Mouse (Mus musculus) E14TG2a.4 (cell line): Measurements from ENCODE around the gene Lin52.

ENCODE experiments used
- H3K27me3 ChIP-seq: 2 replicates; pipeline ENCODE4 v1.6.1; 2014; ENCODE audit warnings: low read length, control low read depth; ENCODE audit not compliant: insufficient read depth
- H3K36me3 ChIP-seq: 2 replicates; pipeline ENCODE4 v1.6.1; 2014; ENCODE audit warnings: low read length, control low read depth; ENCODE audit not compliant: insufficient read depth
- H3K4me1 ChIP-seq: replicated peaks from 2 replicates; pipeline ENCODE4 v1.6.1; 2014; ENCODE audit warnings: low read depth, low read length, control low read depth
- H3K4me3 ChIP-seq: replicated peaks from 2 replicates; pipeline ENCODE4 v1.5.1; 2014; ENCODE audit warnings: mild to moderate bottlenecking, low read length
- H3K9me3 ChIP-seq: 2 replicates; pipeline ENCODE4 v1.6.1; 2014; ENCODE audit warnings: low read length, control low read depth
- CTCF ChIP-seq: conservative IDR thresholded peaks from 2 replicates; pipeline ENCODE4 v1.5.1; 2014; ENCODE audit warnings: low read length
- NANOG ChIP-seq: IDR thresholded peaks from 2 replicates; pipeline ENCODE4 v1.6.1; 2014; ENCODE audit warnings: borderline replicate concordance, low read length, mixed read lengths
- POU5F1 ChIP-seq: IDR thresholded peaks from 2 replicates; pipeline ENCODE4 v1.6.1; 2014; ENCODE audit warnings: low read length, borderline replicate concordance

Lin52 gene

GRCm38 (mm10) chr12:84578440-84578770 lies 127.2 kb downstream of the Lin52 start:
- Histone ChIP-seq H3K9me3 (peaks cover 11% of the 10 kb centered on the region; the same call in 1 of the 2 replicates), H3K36me3 (no peaks in the 10 kb centered on the region), H3K4me1 (peaks cover 8% of the 10 kb centered on the region), H3K27me3 (peaks cover 35% of the 10 kb centered on the region), H3K4me3 (no peak overlapping the region)
- TF ChIP-seq NANOG = no peak
- TF ChIP-seq CTCF = 0 out of 2 replicates have a peak, but pooled peaks have one; percentile 0
- no peak for TF ChIP-seq POU5F1

- no peak for TF ChIP-seq POU5F1
- TF ChIP-seq CTCF = peak; percentile 21
- TF ChIP-seq NANOG = no peak
These were observed 130.1 kb downstream of the Lin52 start for GRCm38 (mm10) chr12:84581285-84581684.

GRCm38 (mm10) chr12:84589825-84590761 lies 138.9 kb downstream of the Lin52 start:
- H3K4me3 ChIP-seq = peak overlapping the region; percentile 79
- TF ChIP-seq POU5F1 (no peak), CTCF (peak; percentile 98)
- no peaks in the 10 kb centered on the region for H3K36me3 ChIP-seq
- H3K4me1 ChIP-seq = peaks cover 55% of the 10 kb centered on the region
- no peaks in the 10 kb centered on the region for H3K9me3 ChIP-seq
- peaks cover 38% of the 10 kb centered on the region for H3K27me3 ChIP-seq

More at GRCm38 (mm10) chr12:84581285-84581684, 130.1 kb downstream of the Lin52 start:
- Histone ChIP-seq H3K9me3 (peaks cover 11% of the 10 kb centered on the region; the same call in 1 of the 2 replicates), H3K4me3 (no peak overlapping the region), H3K36me3 (no peaks in the 10 kb centered on the region), H3K27me3 (peaks cover 10% of the 10 kb centered on the region), H3K4me1 (peaks cover 16% of the 10 kb centered on the region)
